Mouse (Mus musculus) heart, adult 2 months (tissue): ENCODE data around the gene Mapk8ip2. TPM values are rescaled to one million over a fixed set of nuclear protein-coding genes. Genes with fewer than 3 reads are reported as not detected.

ENCODE experiments used
- DNase-seq, 2 experiments: peaks; one replicate each; pipeline ENCODE4 v3.0.0; 2021
- H3K27ac ChIP-seq: fragments of 200-600 bp; 2 replicates; pipeline ENCODE4 v1.8.1; 2022
- H3K27me3 ChIP-seq: fragments of 200-500 bp; 2 replicates; pipeline ENCODE4 v1.6.1; 2012; ENCODE audit warnings: mild to moderate bottlenecking, low read length, inconsistent platforms, mixed read lengths; ENCODE audit not compliant: control insufficient read depth, insufficient read depth
- H3K36me3 ChIP-seq: fragments of 200-500 bp; 2 replicates; pipeline ENCODE4 v1.6.1; 2012; ENCODE audit warnings: low read length, inconsistent platforms; ENCODE audit not compliant: control insufficient read depth, insufficient read depth
- H3K4me1 ChIP-seq: fragments of 200-500 bp; 2 replicates; pipeline ENCODE4 v1.6.1; 2011; ENCODE audit warnings: low read length; ENCODE audit not compliant: control insufficient read depth, insufficient read depth
- H3K4me3 ChIP-seq: fragments of 200-600 bp; 2 replicates; pipeline ENCODE4 v1.8.1; 2022
- H3K79me2 ChIP-seq: fragments of 200-500 bp; replicated peaks from 2 replicates; pipeline ENCODE4 v1.6.1; 2012; ENCODE audit warnings: mild to moderate bottlenecking, inconsistent platforms, low read length, moderate library complexity, mixed read lengths; ENCODE audit not compliant: control insufficient read depth, insufficient read depth
- H3K9ac ChIP-seq: fragments of 200-500 bp; 2 replicates; pipeline ENCODE4 v1.6.1; 2012; ENCODE audit warnings: low read depth, mild to moderate bottlenecking, control low read depth, inconsistent platforms, low read length, mixed read lengths
- CTCF ChIP-seq: fragments of 200-600 bp; IDR thresholded peaks from 2 replicates; pipeline ENCODE4 v1.8.1; 2022; ENCODE audit warnings: antibody characterized with exemption, mild to moderate bottlenecking, moderate library complexity
- EP300 ChIP-seq: fragments of 200-500 bp; IDR thresholded peaks from 2 replicates; pipeline ENCODE4 v1.6.1; 2011; ENCODE audit warnings: low read depth, low read length, control low read depth; ENCODE audit not compliant: insufficient read depth
- POLR2A ChIP-seq: fragments of 200-500 bp; IDR thresholded peaks from 2 replicates; pipeline ENCODE4 v1.6.1; 2011; ENCODE audit warnings: mild to moderate bottlenecking, low read depth, low read length, control low read depth; ENCODE audit not compliant: insufficient read depth
- WGBS: fragments of 180-500 bp; shearing (Covaris S2); methylation state at CpG from one replicate; pipeline ENCODE4 v1.1.7; 2018; 5-methylcytosine and 5-hydroxymethylcytosine counted together
- intact Hi-C: fragments of 180-260 bp; cut with DNase I; formaldehyde crosslinking; loops from one replicate; pipeline ENCODE4 v1.15.1; 2025
- long read RNA-seq: library from polyadenylated mRNA; stranded (forward); transcript quantifications from one replicate; pipeline ENCODE4 v2.0.0, GENCODE M21; 2021
- polyA plus RNA-seq: library from polyadenylated mRNA; depleted of rRNA; stranded (reverse); fragments of >200 nt; gene quantifications from 2 replicates; pipeline ENCODE4 v1.2.3, GENCODE M21; 2012; rRNA removed
- total RNA-seq, 2 experiments: library from RNA; stranded (reverse); gene quantifications; 2 replicates each; pipeline ENCODE4 v1.2.3; 2021

Gene Mapk8ip2
- total RNA-seq (under 1 TPM in 1 of 2 experiments, not detected in 1; 0.16 TPM), polyA plus RNA-seq (0.18 and 0.29 TPM in 2 replicates)
- long read RNA-seq: 0 reads

- 1% methylated on average over 53 of the region's 53 CpGs for WGBS
- H3K27me3 ChIP-seq: peaks cover 6% of the 10 kb centered on the region; the same call in 1 of the 2 replicates
Measured at GRCm38 (mm10) chr15:89453865-89454478, at the start of gene Mapk8ip2. Mapk8ip2 (plus strand) TSS chr15:89453913.

GRCm38 (mm10) chr15:89404831-89405623, 48.7 kb upstream of the Mapk8ip2 start:
- intact Hi-C loops: no loop called here
- no peak overlapping the region for H3K9ac ChIP-seq
- no peak for DNase-seq
- H3K27me3 ChIP-seq: no peaks in the 10 kb centered on the region
- TF ChIP-seq EP300 (no peak), CTCF (no peak), POLR2A (no peak)
- H3K4me1 ChIP-seq: peaks cover 3% of the 10 kb centered on the region
- H3K36me3 ChIP-seq: no peaks in the 10 kb centered on the region
- H3K27ac ChIP-seq: no peak overlapping the region
- H3K79me2 ChIP-seq: no peaks in the 10 kb centered on the region
- no peak overlapping the region for H3K4me3 ChIP-seq
- WGBS: 71% methylated on average over 10 of the region's 10 CpGs

More at GRCm38 (mm10) chr15:89453865-89454478, at the start of gene Mapk8ip2:
- TF ChIP-seq CTCF (no peak), EP300 (no peak), POLR2A (no peak)
- no peak for DNase-seq
- H3K4me3 ChIP-seq: peak within 1 kb of the TSS; percentile 14; the same call in 1 of the 2 replicates
- intact Hi-C loops: no loop called here
- H3K36me3 ChIP-seq: no peaks in the 10 kb centered on the region
- H3K9ac ChIP-seq: no peak within 1 kb of the TSS
- no peaks in the 10 kb centered on the region for H3K79me2 ChIP-seq
- H3K27ac ChIP-seq: no peak within 1 kb of the TSS
- no peaks in the 10 kb centered on the region for H3K4me1 ChIP-seq

- Histone ChIP-seq H3K4me3 (no peak overlapping the region), H3K36me3 (no peaks in the 10 kb centered on the region), H3K79me2 (no peaks in the 10 kb centered on the region), H3K27ac (no peak overlapping the region), H3K27me3 (no peaks in the 10 kb centered on the region), H3K9ac (no peak overlapping the region), H3K4me1 (no peaks in the 10 kb centered on the region)
- TF ChIP-seq CTCF: no peak
- TF ChIP-seq EP300: no peak
- TF ChIP-seq POLR2A: no peak
- intact Hi-C loops: no loop called here
- no peak for DNase-seq
Measured at GRCm38 (mm10) chr15:89406691-89407090, 47.0 kb upstream of the Mapk8ip2 start.

GRCm38 (mm10) chr15:89410118-89410517, 43.6 kb upstream of the Mapk8ip2 start, which contains the start of gene Syce3:
Syce3 (minus strand) TSS chr15:89410503.
- Histone ChIP-seq H3K27me3 (no peaks in the 10 kb centered on the region), H3K79me2 (no peaks in the 10 kb centered on the region), H3K9ac (no peak within 1 kb of the TSS), H3K27ac (no peak within 1 kb of the TSS), H3K4me1 (no peaks in the 10 kb centered on the region), H3K4me3 (no peak within 1 kb of the TSS), H3K36me3 (no peaks in the 10 kb centered on the region)
- TF ChIP-seq POLR2A: no peak
- no peak for TF ChIP-seq CTCF
- no peak for TF ChIP-seq EP300
- DNase-seq: no peak
- intact Hi-C loops: no loop called here
- WGBS: 77% methylated on average over 24 of the region's 24 CpGs

- TF ChIP-seq CTCF: no peak
- TF ChIP-seq EP300: peak; percentile 75
- peak; percentile 16; the same call in 1 of the 2 replicates for TF ChIP-seq POLR2A
- intact Hi-C loops: no loop called here
- H3K36me3 ChIP-seq: peaks cover 9% of the 10 kb centered on the region
Measured at GRCm38 (mm10) chr15:89415282-89415681, 38.4 kb upstream of the Mapk8ip2 start.

More at GRCm38 (mm10) chr15:89415282-89415681, 38.4 kb upstream of the Mapk8ip2 start:
- DNase-seq: peak in 1 of 2 experiments; percentile 59
- Histone ChIP-seq H3K9ac (no peak overlapping the region), H3K27ac (peak overlapping the region; percentile 69), H3K4me1 (peaks cover 1% of the 10 kb centered on the region), H3K79me2 (no peaks in the 10 kb centered on the region), H3K4me3 (no peak overlapping the region), H3K27me3 (no peaks in the 10 kb centered on the region)
- 48% methylated on average over 8 of the region's 8 CpGs for WGBS
